Mouse (Mus musculus) erythroblast, embryonic 14.5 days (primary cell): ENCODE data around the gene Astn2.

ENCODE experiments used
- GATA1 ChIP-seq: IDR thresholded peaks from 2 replicates; pipeline ENCODE4 v1.6.1; 2012; ENCODE audit warnings: low read length, inconsistent platforms, mixed read lengths
- TAL1 ChIP-seq: IDR thresholded peaks from 3 replicates; pipeline ENCODE4 v1.6.1; 2012; ENCODE audit warnings: low read length, inconsistent platforms, mixed read lengths

DNA sequence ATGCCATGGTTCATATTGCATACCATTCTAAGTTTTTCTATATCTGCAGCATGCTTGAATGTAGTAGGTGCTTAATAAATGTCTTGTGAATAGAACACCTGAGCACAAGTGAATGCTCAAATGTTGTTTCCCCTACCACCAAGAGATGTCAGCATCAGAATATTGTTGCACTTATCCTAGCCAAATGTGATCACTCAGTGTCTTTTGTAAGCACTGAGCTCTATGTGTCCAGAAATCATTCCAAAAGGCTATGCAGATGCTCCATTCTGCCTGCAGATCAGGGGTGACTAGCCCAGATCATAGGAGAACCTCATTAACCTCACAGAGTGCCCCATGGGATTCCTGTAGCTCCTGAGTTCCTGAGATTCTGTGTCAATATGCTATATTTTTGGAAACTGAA is 401.5 kb downstream of the Astn2 start:
- no peak for TF ChIP-seq GATA1
- TF ChIP-seq TAL1, result no peak
